Mouse (Mus musculus) heart, embryonic 15.5 days (tissue): Measurements from ENCODE around the gene Pmfbp1. TPM values are rescaled to one million over a fixed set of nuclear protein-coding genes. Genes with fewer than 3 reads are reported as not detected.

Experiments used
- ATAC-seq: fragments of 200-750 bp; cut with Nextera tagmentation; replicated peaks from 2 replicates; pipeline ENCODE4 v1.8.0; 2017; ENCODE audit warnings: low read depth, moderate TSS enrichment; ENCODE audit not compliant: insufficient number of reproducible peaks, insufficient read depth, low FRiP score
- H3K27ac ChIP-seq: fragments of 300-500 bp; sonication (generic); 2 replicates; pipeline ENCODE4 v1.5.1; 2015; ENCODE audit warnings: mild to moderate bottlenecking, inconsistent platforms
- H3K27me3 ChIP-seq: fragments of 300-500 bp; sonication (generic); 2 replicates; pipeline ENCODE4 v1.6.1; 2015; ENCODE audit warnings: inconsistent platforms
- H3K36me3 ChIP-seq: fragments of 300-500 bp; sonication (generic); 2 replicates; pipeline ENCODE4 v1.6.1; 2015; ENCODE audit warnings: mild to moderate bottlenecking, inconsistent platforms
- H3K4me1 ChIP-seq: fragments of 300-500 bp; sonication (generic); replicated peaks from 2 replicates; pipeline ENCODE4 v1.6.1; 2015; ENCODE audit warnings: inconsistent platforms
- H3K4me2 ChIP-seq: fragments of 300-500 bp; sonication (generic); 2 replicates; pipeline ENCODE4 v1.6.1; 2015; ENCODE audit warnings: inconsistent platforms, mild to moderate bottlenecking, moderate library complexity
- H3K4me3 ChIP-seq: fragments of 300-500 bp; sonication (generic); 2 replicates; pipeline ENCODE4 v1.5.1; 2015; ENCODE audit warnings: mild to moderate bottlenecking, inconsistent platforms
- H3K9ac ChIP-seq: fragments of 300-500 bp; sonication (generic); 2 replicates; pipeline ENCODE4 v1.6.1; 2015; ENCODE audit warnings: mild to moderate bottlenecking, inconsistent platforms
- H3K9me3 ChIP-seq: fragments of 300-500 bp; sonication (generic); replicated peaks from 2 replicates; pipeline ENCODE4 v1.6.1; 2016; ENCODE audit warnings: inconsistent platforms
- WGBS: fragments of 180-500 bp; shearing (Covaris S2); methylation state at CpG from one replicate; pipeline ENCODE4 v1.1.7; 2015; ENCODE audit warnings: mixed read lengths; 5-methylcytosine and 5-hydroxymethylcytosine counted together
- polyA plus RNA-seq: library from polyadenylated mRNA; unstranded; fragments of >200 nt; fragmentation: Nextera tagmentation; extraction: Ambion mirVana; gene quantifications from 2 replicates; pipeline ENCODE4 v1.2.1, GENCODE M21; 2015

The Pmfbp1 gene
- polyA plus RNA-seq, 1 experiment from 2014 or later = 0.10 TPM

DNA sequence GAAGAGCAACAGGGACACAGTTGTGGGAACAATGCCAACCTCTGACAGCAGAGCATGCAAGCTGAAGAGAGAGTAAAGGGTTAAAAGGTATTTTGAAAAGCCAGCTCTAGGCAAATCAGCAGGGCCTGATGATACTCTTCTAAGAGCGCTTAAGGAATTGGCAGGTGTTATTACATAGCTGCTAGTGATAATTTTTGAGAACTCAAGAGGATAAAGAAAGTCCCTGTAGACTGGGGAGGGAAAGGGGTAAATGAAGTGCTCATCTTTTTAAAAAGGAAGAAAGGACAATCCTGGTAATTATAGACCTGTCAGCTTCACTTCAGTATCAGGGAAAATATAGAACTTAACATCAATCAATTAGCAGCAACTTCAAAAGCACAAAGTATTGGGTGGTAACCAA, 9.7 kb downstream of the Pmfbp1 start:
- Histone ChIP-seq H3K4me2 (no peak overlapping the region), H3K27me3 (no peaks in the 10 kb centered on the region), H3K4me1 (no peaks in the 10 kb centered on the region), H3K4me3 (no peak overlapping the region), H3K36me3 (no peaks in the 10 kb centered on the region), H3K9me3 (no peaks in the 10 kb centered on the region), H3K27ac (no peak overlapping the region), H3K9ac (no peak overlapping the region)
- WGBS = 51% methylated on average over 1 of the region's 1 CpGs
- no peak for ATAC-seq

GRCm38 (mm10) chr8:109505560-109505959, 11.7 kb downstream of the Pmfbp1 start:
- H3K27ac ChIP-seq = no peak overlapping the region
- H3K4me1 ChIP-seq = no peaks in the 10 kb centered on the region
- no peaks in the 10 kb centered on the region for H3K9me3 ChIP-seq
- no peak overlapping the region for H3K4me3 ChIP-seq
- H3K9ac ChIP-seq = no peak overlapping the region
- H3K36me3 ChIP-seq = no peaks in the 10 kb centered on the region
- no peak for ATAC-seq
- no peaks in the 10 kb centered on the region for H3K27me3 ChIP-seq
- 90% methylated on average over 5 of the region's 5 CpGs for WGBS
- no peak overlapping the region for H3K4me2 ChIP-seq

GRCm38 (mm10) chr8:109524008-109524407, 30.2 kb downstream of the Pmfbp1 start:
- H3K27ac ChIP-seq = no peak overlapping the region
- H3K9me3 ChIP-seq = no peaks in the 10 kb centered on the region
- H3K9ac ChIP-seq = no peak overlapping the region
- ATAC-seq = no peak
- H3K27me3 ChIP-seq = no peaks in the 10 kb centered on the region
- 65% methylated on average over 2 of the region's 2 CpGs for WGBS
- H3K4me2 ChIP-seq = no peak overlapping the region
- no peak overlapping the region for H3K4me3 ChIP-seq
- H3K4me1 ChIP-seq = no peaks in the 10 kb centered on the region
- no peaks in the 10 kb centered on the region for H3K36me3 ChIP-seq

DNA sequence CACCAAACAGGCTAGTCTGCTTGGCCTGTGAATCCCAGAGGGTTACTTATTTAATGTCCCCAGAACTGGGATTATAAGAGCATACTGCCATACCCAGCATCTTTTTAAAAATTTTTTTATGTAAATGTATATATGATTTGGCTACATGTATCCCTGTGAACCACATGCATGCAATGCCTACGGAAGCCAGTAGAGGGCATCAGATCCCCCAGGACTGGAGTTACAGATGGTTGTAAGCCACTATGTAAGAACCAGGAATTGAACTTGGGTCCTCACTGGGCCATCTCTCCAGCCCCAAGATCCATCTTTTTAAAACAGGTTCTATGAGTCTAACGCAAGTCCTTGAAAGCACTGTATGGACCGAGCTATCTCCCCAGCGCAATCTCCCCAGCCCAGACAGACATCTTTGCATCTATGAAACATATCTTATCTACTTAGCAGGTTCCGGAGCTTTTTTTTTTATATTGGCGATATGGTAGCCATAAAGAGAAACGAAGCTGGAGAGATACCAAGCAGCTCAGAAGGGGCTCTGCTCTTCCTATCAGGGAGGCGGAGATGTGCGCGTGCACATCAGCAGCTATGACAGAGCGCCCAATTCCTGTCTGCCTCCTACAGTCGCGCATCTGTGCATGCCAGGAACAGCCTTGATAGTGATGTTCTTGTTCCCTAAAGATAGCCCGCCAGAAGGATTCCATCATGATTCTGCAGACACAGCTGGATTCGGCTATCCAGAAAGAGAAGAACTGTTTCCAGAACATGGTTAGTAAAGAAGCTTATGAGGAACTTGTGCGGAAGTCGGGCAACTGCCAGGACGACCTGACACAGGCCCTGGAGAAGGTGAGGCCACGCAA, 41.5 kb downstream of the Pmfbp1 start:
- 81% methylated on average over 19 of the region's 19 CpGs for WGBS
- no peak overlapping the region for H3K27ac ChIP-seq

DNA sequence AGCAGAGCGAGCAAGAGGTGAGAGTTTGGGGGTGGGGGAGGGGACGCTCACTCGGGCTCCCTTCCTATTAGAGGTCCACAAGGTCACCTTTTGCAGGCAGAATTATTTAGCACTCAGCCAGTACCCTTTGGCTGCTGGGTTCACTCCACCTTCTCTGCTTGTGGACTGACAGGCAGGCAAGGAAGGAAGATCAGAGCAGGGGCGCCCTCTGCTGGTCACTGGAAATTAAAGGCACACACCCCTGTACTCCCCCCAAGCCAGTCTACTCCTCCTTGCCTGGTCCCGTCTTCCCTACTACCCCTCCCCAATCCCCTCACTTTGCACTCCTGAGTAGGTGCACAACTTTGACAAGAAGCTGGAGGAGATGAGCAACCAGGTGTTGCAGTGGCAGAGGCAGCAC, 42.9 kb downstream of the Pmfbp1 start:
- peak; percentile 64 for ATAC-seq
- Histone ChIP-seq H3K36me3 (no peaks in the 10 kb centered on the region), H3K4me3 (no peak overlapping the region), H3K27me3 (no peaks in the 10 kb centered on the region; the same call in 1 of the 2 replicates), H3K9ac (no peak overlapping the region), H3K27ac (no peak overlapping the region), H3K4me1 (0 out of 2 replicates have a peak, but pooled peaks cover 6% of the 10 kb centered on the region), H3K9me3 (no peaks in the 10 kb centered on the region), H3K4me2 (peak overlapping the region; percentile 47)
- WGBS = 6% methylated on average over 5 of the region's 5 CpGs

More for the DNA sequence above, 41.5 kb downstream of the Pmfbp1 start:
- H3K4me2 ChIP-seq = no peak overlapping the region
- no peaks in the 10 kb centered on the region for H3K36me3 ChIP-seq
- no peak overlapping the region for H3K4me3 ChIP-seq
- H3K4me1 ChIP-seq = 0 out of 2 replicates have a peak, but pooled peaks cover 6% of the 10 kb centered on the region
- H3K9ac ChIP-seq = no peak overlapping the region
- no peak for ATAC-seq
- no peaks in the 10 kb centered on the region for H3K9me3 ChIP-seq
- no peaks in the 10 kb centered on the region; the same call in 1 of the 2 replicates for H3K27me3 ChIP-seq

GRCm38 (mm10) chr8:109542165-109542564, 48.3 kb downstream of the Pmfbp1 start:
- H3K4me2 ChIP-seq = no peak overlapping the region
- no peak overlapping the region for H3K4me3 ChIP-seq
- no peak overlapping the region for H3K27ac ChIP-seq
- no peak for ATAC-seq
- WGBS = 58% methylated on average over 5 of the region's 5 CpGs
- H3K27me3 ChIP-seq = no peaks in the 10 kb centered on the region
- no peak overlapping the region for H3K9ac ChIP-seq
- no peaks in the 10 kb centered on the region for H3K4me1 ChIP-seq
- peaks cover 5% of the 10 kb centered on the region for H3K36me3 ChIP-seq
- H3K9me3 ChIP-seq = no peaks in the 10 kb centered on the region

GRCm38 (mm10) chr8:109542748-109543519, 49.1 kb downstream of the Pmfbp1 start:
- H3K27me3 ChIP-seq = no peaks in the 10 kb centered on the region
- ATAC-seq = no peak
- H3K27ac ChIP-seq = no peak overlapping the region
- WGBS = 67% methylated on average over 8 of the region's 8 CpGs
- no peaks in the 10 kb centered on the region for H3K4me1 ChIP-seq
- H3K4me2 ChIP-seq = no peak overlapping the region
- no peaks in the 10 kb centered on the region for H3K9me3 ChIP-seq
- no peak overlapping the region for H3K9ac ChIP-seq
- H3K4me3 ChIP-seq = no peak overlapping the region
- peaks cover 12% of the 10 kb centered on the region for H3K36me3 ChIP-seq

DNA sequence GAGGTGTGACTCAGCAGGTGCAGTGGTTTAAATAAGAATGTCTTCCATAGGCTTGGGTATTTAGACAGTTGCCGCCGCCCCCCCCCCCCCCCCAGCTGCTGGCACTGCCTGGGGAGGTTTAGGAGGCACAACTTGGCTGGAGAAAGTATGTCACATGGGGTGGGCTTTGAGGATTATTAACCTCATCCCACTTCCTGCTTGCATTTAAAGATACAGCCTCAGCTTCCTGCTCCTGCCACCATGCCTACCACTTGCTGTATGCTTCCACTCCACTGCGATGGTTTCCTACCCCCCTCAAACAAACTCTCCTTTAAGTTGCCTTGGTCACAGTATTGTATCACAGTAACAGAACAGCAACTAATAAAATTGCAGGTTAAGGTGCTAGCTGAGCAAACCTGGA, 50.2 kb downstream of the Pmfbp1 start:
- ATAC-seq = no peak
- WGBS = 35% methylated on average over 3 of the region's 3 CpGs
- H3K9ac ChIP-seq = no peak overlapping the region

GRCm38 (mm10) chr8:109551663-109552062, 57.8 kb downstream of the Pmfbp1 start:
- Histone ChIP-seq H3K4me3 (no peak overlapping the region), H3K9ac (no peak overlapping the region), H3K4me2 (no peak overlapping the region), H3K27me3 (no peaks in the 10 kb centered on the region), H3K27ac (no peak overlapping the region), H3K9me3 (no peaks in the 10 kb centered on the region), H3K36me3 (peaks cover 94% of the 10 kb centered on the region), H3K4me1 (no peaks in the 10 kb centered on the region)
- 45% methylated on average over 3 of the region's 3 CpGs for WGBS
- no peak for ATAC-seq

More for the DNA sequence above, 50.2 kb downstream of the Pmfbp1 start:
- H3K4me3 ChIP-seq = no peak overlapping the region
- no peaks in the 10 kb centered on the region for H3K27me3 ChIP-seq
- H3K27ac ChIP-seq = no peak overlapping the region
- H3K4me2 ChIP-seq = no peak overlapping the region
- no peaks in the 10 kb centered on the region for H3K9me3 ChIP-seq
- no peaks in the 10 kb centered on the region for H3K4me1 ChIP-seq
- H3K36me3 ChIP-seq = peaks cover 23% of the 10 kb centered on the region

DNA sequence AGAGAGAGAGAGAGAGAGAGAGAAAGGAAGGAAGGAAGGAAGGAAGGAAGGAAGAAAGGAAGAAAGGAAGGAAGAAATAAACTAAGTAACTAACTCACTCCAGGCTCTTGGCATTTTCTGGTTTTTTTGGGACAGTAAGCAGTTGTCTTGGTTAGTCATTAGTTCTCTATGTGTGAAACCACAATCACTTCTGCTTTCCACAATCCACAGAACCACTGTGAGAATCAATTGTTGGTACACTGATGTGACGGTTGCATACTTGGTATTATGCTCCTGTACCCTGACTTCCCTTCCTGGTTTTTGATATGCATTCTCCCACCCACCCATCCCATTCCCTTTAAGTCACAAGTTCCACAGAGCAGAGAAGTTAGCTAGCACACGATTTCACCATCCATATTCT, 70.1 kb downstream of the Pmfbp1 start:
- no peaks in the 10 kb centered on the region for H3K27me3 ChIP-seq
- peaks cover 38% of the 10 kb centered on the region for H3K36me3 ChIP-seq
- peaks cover 13% of the 10 kb centered on the region for H3K4me1 ChIP-seq
- no peaks in the 10 kb centered on the region for H3K9me3 ChIP-seq
- ATAC-seq = no peak
- peak overlapping the region; percentile 81; the same call in 1 of the 2 replicates for H3K4me2 ChIP-seq
- no peak overlapping the region for H3K4me3 ChIP-seq
- 74% methylated on average over 2 of the region's 2 CpGs for WGBS
- H3K9ac ChIP-seq = no peak overlapping the region
- H3K27ac ChIP-seq = no peak overlapping the region

- peaks cover 13% of the 10 kb centered on the region for H3K4me1 ChIP-seq
- no peaks in the 10 kb centered on the region for H3K27me3 ChIP-seq
- peak overlapping the region; percentile 86 for H3K9ac ChIP-seq
- H3K27ac ChIP-seq = peak overlapping the region; percentile 91
- H3K4me3 ChIP-seq = peak overlapping the region; percentile 82
- no peaks in the 10 kb centered on the region for H3K9me3 ChIP-seq
- peaks cover 30% of the 10 kb centered on the region for H3K36me3 ChIP-seq
- peak overlapping the region; percentile 81 for H3K4me2 ChIP-seq
- WGBS = 3% methylated on average over 10 of the region's 10 CpGs
- no peak for ATAC-seq
Observed at GRCm38 (mm10) chr8:109564766-109565165, 70.9 kb downstream of the Pmfbp1 start.
